Mouse (Mus musculus) CH12.LX (cell line): ENCODE data around the gene Chaf1a. TPM values are rescaled to one million over a fixed set of nuclear protein-coding genes. Genes with fewer than 3 reads are reported as not detected.
A peak's percentile ranks its signal among the peaks of the same experiment; 100 is the strongest.

Experiments
- DNase-seq: peaks from one replicate; pipeline ENCODE4 v3.0.0-alpha.2; 2013; ENCODE audit errors: extremely low read depth
- H3K27ac ChIP-seq: 2 replicates; pipeline ENCODE4 v1.5.1; 2012; ENCODE audit warnings: low read depth, mild to moderate bottlenecking, control low read depth, moderate library complexity; ENCODE audit not compliant: insufficient read depth
- H3K27me3 ChIP-seq: replicated peaks from 2 replicates; pipeline ENCODE3; 2012; ENCODE audit warnings: inconsistent platforms
- H3K36me3 ChIP-seq, 2 experiments: replicated peaks in 1 of 2; 2 replicates each; pipeline versions ENCODE3 to v1.6.1; 2012; ENCODE audit warnings: inconsistent platforms in 1 of 2, low read length in 1 of 2, mild to moderate bottlenecking in 1 of 2, mixed read lengths in 1 of 2, moderate library complexity in 1 of 2; ENCODE audit not compliant: control insufficient read depth in 1 of 2, insufficient read depth in 1 of 2
- H3K4me1 ChIP-seq, 2 experiments: 2 replicates each; pipeline ENCODE4 v1.6.1; 2012; ENCODE audit warnings: inconsistent platforms in 1 of 2, moderate library complexity in 1 of 2; ENCODE audit not compliant: insufficient read depth in 2 of 2, control insufficient read depth in 1 of 2
- H3K4me2 ChIP-seq: 2 replicates; pipeline ENCODE4 v1.6.1; 2012; ENCODE audit warnings: low read depth, mild to moderate bottlenecking, control low read depth; ENCODE audit not compliant: poor library complexity, insufficient read depth, severe bottlenecking
- H3K4me3 ChIP-seq, 3 experiments: fragments of 150-350 bp in 1 of 3; sonication (generic) in 1 of 3; replicated peaks in 1 of 3; 2 replicates each; pipeline versions ENCODE3 to v1.5.1; 2011 to 2012; ENCODE audit warnings: low read depth in 2 of 3, low read length in 2 of 3, mild to moderate bottlenecking in 2 of 3, moderate library complexity in 2 of 3, control low read depth in 1 of 3, improper control_type of control experiment in 1 of 3, inconsistent platforms in 1 of 3, mixed read lengths in 1 of 3; ENCODE audit not compliant: poor library complexity in 1 of 3
- H3K79me2 ChIP-seq: replicated peaks from 2 replicates; pipeline ENCODE4 v1.6.1; 2012; ENCODE audit warnings: mild to moderate bottlenecking, moderate library complexity; ENCODE audit not compliant: control insufficient read depth, poor library complexity, insufficient read depth, severe bottlenecking; ENCODE audit errors: extremely low read depth
- H3K9ac ChIP-seq: 2 replicates; pipeline ENCODE4 v1.6.1; 2012; ENCODE audit warnings: low read depth, mild to moderate bottlenecking, control low read depth, moderate library complexity; ENCODE audit not compliant: insufficient read depth
- H3K9me3 ChIP-seq: replicated peaks from 2 replicates; pipeline ENCODE3; 2012; ENCODE audit warnings: low read length, inconsistent platforms, mixed read lengths
- CHD1 ChIP-seq: IDR thresholded peaks from 2 replicates; pipeline ENCODE4 v1.6.1; 2012; ENCODE audit warnings: low read depth, low read length, improper control_type of control experiment, inconsistent platforms
- HCFC1 ChIP-seq: IDR thresholded peaks from 2 replicates; pipeline ENCODE4 v1.6.1; 2012; ENCODE audit warnings: low read depth, mild to moderate bottlenecking, inconsistent platforms, low read length, improper control_type of control experiment
- KAT2A ChIP-seq: IDR thresholded peaks from 2 replicates; pipeline ENCODE4 v1.6.1; 2012; ENCODE audit warnings: low read length, improper control_type of control experiment, inconsistent platforms; ENCODE audit not compliant: insufficient replicate concordance
- MXI1 ChIP-seq: IDR thresholded peaks from 2 replicates; pipeline ENCODE4 v1.6.1; 2011; ENCODE audit warnings: mild to moderate bottlenecking, low read depth, low read length, improper control_type of control experiment
- NRF1 ChIP-seq: IDR thresholded peaks from 2 replicates; pipeline ENCODE4 v1.6.1; 2014; ENCODE audit warnings: low read depth, mild to moderate bottlenecking, inconsistent platforms, low read length, improper control_type of control experiment, moderate library complexity
- POLR2AphosphoS2 ChIP-seq: IDR thresholded peaks from 2 replicates; pipeline ENCODE4 v1.6.1; 2011; ENCODE audit warnings: low read depth, low read length, improper control_type of control experiment
- RCOR1 ChIP-seq: conservative IDR thresholded peaks from 2 replicates; pipeline ENCODE4 v1.6.1; 2012; ENCODE audit warnings: low read depth, mild to moderate bottlenecking, inconsistent platforms, low read length, improper control_type of control experiment
- USF2 ChIP-seq: conservative IDR thresholded peaks from 2 replicates; pipeline ENCODE4 v1.6.1; 2011; ENCODE audit warnings: low read depth, low read length, improper control_type of control experiment
- ZKSCAN1 ChIP-seq: IDR thresholded peaks from 2 replicates; pipeline ENCODE4 v1.6.1; 2012; ENCODE audit warnings: low read depth, inconsistent platforms, low read length, improper control_type of control experiment, borderline replicate concordance
- dilution Hi-C: fragments of 300-500 bp; cut with MboI; formaldehyde crosslinking; loops from 2 replicates; pipeline ENCODE4 v1.14.3; 2020; ENCODE audit warnings: low sequenced_read_pairs; ENCODE audit not compliant: extremely low pct_unique_long_range_greater_than_20kb, extremely low pct_ligation_motif_present
- in situ Hi-C: fragments of 300-500 bp; cut with MboI; formaldehyde crosslinking; loops from 3 replicates; pipeline ENCODE4 v1.14.3; 2019; ENCODE audit warnings: low sequenced_read_pairs, low pct_ligation_motif_present, low pct_unique_long_range_greater_than_20kb, mixed read lengths
- polyA plus RNA-seq: library from polyadenylated mRNA; unstranded; fragments of >175 nt; gene quantifications from 2 replicates; pipeline ENCODE4 v1.2.1, GENCODE M21; 2012; ENCODE audit warnings: low read depth; ENCODE audit not compliant: insufficient read length
- total RNA-seq, 2 experiments: library from RNA; depleted of rRNA; stranded (reverse); fragments of 300-350 nt in 1 of 2; fragments of >200 nt in 1 of 2; gene quantifications; 2 replicates each; pipeline ENCODE4 v1.2.3; 2012 to 2014

Chaf1a gene
- total and polyA plus RNA-seq, 3 experiments, result 18.4 to 97.1 (median 39.3) TPM

DNA sequence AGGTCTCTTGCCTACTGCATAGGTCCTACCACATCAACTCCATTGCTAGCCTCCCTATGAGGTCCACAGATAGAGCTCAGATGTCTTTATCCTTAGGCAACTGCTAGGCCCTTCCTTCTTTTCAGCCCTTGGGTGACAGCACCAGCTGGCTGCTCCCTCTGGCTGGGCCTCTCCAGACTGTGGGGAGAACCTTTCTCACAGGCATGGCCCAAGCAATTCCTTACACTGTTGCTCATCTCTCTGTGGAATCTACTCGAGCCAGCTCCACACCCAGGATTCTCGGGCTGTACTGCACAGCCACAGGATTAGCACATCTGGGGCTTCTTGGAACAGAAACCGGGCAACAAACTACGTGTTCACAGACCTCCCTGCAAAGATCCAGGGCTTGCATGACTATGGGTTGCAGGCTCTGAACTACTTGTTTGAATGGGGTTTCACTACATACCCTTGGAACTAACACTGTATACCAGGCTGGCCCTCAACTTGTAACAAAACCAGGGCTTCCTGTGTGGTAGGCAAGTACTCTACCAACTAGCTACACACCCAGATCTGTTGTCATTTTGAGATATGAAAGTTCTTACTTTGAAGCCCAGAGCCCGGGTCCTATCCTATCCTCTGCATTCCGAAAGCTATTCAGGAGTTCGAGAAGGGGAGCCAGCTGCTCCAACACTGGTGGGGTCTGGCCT, 6.1 kb upstream of the Chaf1a start:
- Histone ChIP-seq H3K9ac (no peak overlapping the region; the same call in 1 of the 2 replicates), H3K9me3 (no peaks in the 10 kb centered on the region), H3K79me2 (peaks cover 67% of the 10 kb centered on the region), H3K27ac (no peak overlapping the region), H3K4me1 (peaks cover 19 to 65% of the 10 kb centered on the region in 2 experiments), H3K36me3 (peaks cover 17 to 46% of the 10 kb centered on the region in 2 experiments), H3K4me3 (peak overlapping the region in 1 of 3 experiments; percentile 94), H3K4me2 (peak overlapping the region; percentile 88), H3K27me3 (no peaks in the 10 kb centered on the region)
- no peak for DNase-seq
- TF ChIP-seq MXI1, result no peak
- in situ Hi-C loops (no loop called here), dilution Hi-C loops (no loop called here)

DNA sequence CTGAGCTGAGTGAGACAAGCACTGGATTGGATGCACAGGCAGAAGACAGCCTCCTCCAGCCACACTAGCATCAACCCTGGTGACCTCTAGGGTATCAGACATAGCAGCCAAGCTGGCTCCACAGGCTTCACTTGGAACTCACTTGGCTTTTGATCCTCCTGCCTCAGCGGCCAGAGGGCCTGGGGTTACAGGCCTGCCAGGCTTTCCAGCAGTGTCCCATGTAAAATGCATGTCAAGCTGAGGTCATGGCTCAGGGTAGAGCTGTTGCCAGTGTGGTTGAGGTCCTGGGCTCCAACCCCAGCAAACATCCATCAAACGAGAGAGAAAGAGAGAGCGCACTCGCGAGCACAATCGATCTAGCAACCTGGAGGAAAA, 5.5 kb upstream of the Chaf1a start:
- H3K27ac ChIP-seq, result no peak overlapping the region
- H3K79me2 ChIP-seq, result peaks cover 63% of the 10 kb centered on the region
- no peaks in the 10 kb centered on the region for H3K27me3 ChIP-seq
- H3K9me3 ChIP-seq, result no peaks in the 10 kb centered on the region
- in situ Hi-C loops (no loop called here), dilution Hi-C loops (no loop called here)
- no peak for DNase-seq
- H3K4me2 ChIP-seq, result peak overlapping the region; percentile 88
- TF ChIP-seq HCFC1 (no peak), KAT2A (no peak), RCOR1 (no peak), ZKSCAN1 (no peak), POLR2AphosphoS2 (no peak), CHD1 (no peak), NRF1 (no peak), USF2 (no peak), MXI1 (no peak)
- H3K4me3 ChIP-seq, result peak overlapping the region in 2 of 3 experiments; percentile 94 to 98
- H3K4me1 ChIP-seq, result peaks cover 19 to 59% of the 10 kb centered on the region in 2 experiments
- H3K36me3 ChIP-seq, result peaks cover 13 to 41% of the 10 kb centered on the region in 2 experiments
- H3K9ac ChIP-seq, result peak overlapping the region; percentile 78; the same call in 1 of the 2 replicates

DNA sequence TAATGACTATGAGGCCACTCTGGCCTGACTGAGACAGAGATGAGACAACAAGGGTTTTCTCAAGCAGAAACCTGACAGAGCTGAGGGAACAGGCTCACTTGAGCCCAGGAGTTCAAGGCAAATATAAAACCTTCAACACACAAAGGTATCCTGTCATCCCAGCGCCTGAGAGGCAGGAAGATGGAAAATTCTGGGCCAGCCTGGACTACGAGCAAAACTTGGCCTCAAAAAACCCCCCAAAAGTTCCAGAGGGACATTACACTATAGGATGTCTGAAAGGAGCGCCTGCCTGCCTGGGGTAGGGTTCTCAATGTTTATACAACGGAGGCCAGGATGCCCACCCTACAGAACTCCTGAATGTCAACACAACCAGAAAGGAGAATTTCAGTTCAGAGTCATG, 5.0 kb upstream of the Chaf1a start:
- no peaks in the 10 kb centered on the region for H3K9me3 ChIP-seq
- H3K27ac ChIP-seq, result no peak overlapping the region
- no peaks in the 10 kb centered on the region for H3K27me3 ChIP-seq
- peaks cover 58% of the 10 kb centered on the region for H3K79me2 ChIP-seq
- TF ChIP-seq NRF1, result no peak
- dilution Hi-C loops (no loop called here), in situ Hi-C loops (no loop called here)
- H3K4me3 ChIP-seq, result peak overlapping the region; percentile 74 to 98 (median 94)
- peak overlapping the region; percentile 78 for H3K9ac ChIP-seq
- H3K4me1 ChIP-seq, result peaks cover 19 to 56% of the 10 kb centered on the region in 2 experiments
- no peak for DNase-seq
- peaks cover 10 to 37% of the 10 kb centered on the region in 2 experiments for H3K36me3 ChIP-seq
- H3K4me2 ChIP-seq, result peak overlapping the region; percentile 88
